Mouse (Mus musculus): ENCODE measurements around the gene Ccni. TPM values are rescaled to one million over a fixed set of nuclear protein-coding genes. Genes with fewer than 3 reads are reported as not detected.

The Ccni gene
- polyA plus RNA-seq, 1 experiment from 2014 or later, result 140 TPM

DNA sequence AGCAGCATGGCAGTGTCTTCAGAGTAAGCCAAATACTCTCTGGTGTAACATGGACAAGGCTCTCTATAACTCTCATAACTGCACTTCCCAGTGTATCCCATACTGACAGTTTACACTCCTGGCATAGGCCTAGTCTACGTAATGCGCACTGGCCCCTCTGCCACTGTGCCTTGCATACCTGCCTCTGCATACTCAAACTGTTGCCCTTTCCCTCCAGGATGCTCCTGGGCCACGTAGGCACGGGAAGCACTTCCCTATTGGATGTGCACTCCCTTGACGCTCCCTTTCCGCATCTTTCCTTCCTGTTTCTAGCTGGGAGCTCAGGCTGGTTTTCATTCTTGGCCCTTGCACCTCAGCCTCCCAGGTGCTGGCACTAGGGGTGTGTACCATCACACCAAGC is 21.7 kb downstream of the Ccni start:
- WGBS, result 93% methylated on average over 6 of the region's 6 CpGs
- Histone ChIP-seq H3K36me3 (peaks cover 55% of the 10 kb centered on the region), H3K9ac (no peak overlapping the region), H3K27me3 (no peaks in the 10 kb centered on the region), H3K4me1 (replicated peaks) (no peaks in the 10 kb centered on the region), H3K4me3 (no peak overlapping the region), H3K27ac (no peak overlapping the region), H3K9me3 (no peaks in the 10 kb centered on the region), H3K4me2 (no peak overlapping the region)
- no peak for ATAC-seq (ENCODE audit: low FRiP score)

DNA sequence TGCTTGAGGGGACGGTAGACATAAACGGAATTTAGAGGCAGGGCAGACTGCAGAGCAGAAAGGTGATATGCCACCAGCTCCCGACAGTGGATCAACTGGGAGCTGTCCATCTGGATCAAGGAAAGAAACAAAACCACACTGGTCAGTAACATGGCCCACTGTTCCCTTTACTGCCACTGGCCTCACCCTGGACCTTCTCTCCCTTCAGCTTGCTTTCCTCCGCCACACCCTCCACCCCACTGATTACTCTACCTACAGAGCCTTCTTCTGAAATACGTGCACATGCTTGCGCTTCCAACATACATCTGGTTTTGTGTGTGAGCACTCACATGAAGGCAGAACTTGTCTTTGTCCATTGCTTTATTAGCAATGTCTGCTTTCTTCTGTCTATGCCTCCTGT is 23.0 kb downstream of the Ccni start:
- H3K27me3 ChIP-seq, result no peaks in the 10 kb centered on the region
- no peak overlapping the region for H3K27ac ChIP-seq
- WGBS, result 87% methylated on average over 6 of the region's 6 CpGs
- H3K4me2 ChIP-seq, result no peak overlapping the region
- H3K4me3 ChIP-seq, result no peak overlapping the region
- H3K9me3 ChIP-seq, result no peaks in the 10 kb centered on the region
- H3K9ac ChIP-seq, result no peak overlapping the region
- peaks cover 55% of the 10 kb centered on the region for H3K36me3 ChIP-seq
- H3K4me1 ChIP-seq (replicated peaks), result no peaks in the 10 kb centered on the region
- ATAC-seq (ENCODE audit: low FRiP score), result no peak

DNA sequence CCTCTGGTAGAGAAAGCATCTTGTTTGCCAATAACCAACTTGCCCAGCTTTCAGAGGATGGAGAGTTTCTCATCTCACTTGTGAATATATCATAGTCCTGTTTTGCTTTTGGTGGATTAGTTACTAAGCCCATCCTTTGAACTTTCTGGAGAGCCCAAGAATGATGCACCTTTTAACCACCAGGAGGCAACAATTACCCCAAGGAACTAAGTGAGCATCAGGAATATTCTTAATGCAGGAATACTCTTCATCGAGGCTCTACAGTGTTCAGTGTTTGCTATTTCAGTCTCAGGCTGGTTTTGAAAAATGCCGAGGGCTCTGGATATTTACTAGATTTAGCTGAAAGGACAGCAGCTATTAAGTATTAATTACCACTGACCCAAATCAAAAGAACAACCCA is 26.0 kb downstream of the Ccni start:
- Histone ChIP-seq H3K27ac (no peak overlapping the region), H3K9me3 (no peaks in the 10 kb centered on the region), H3K4me3 (no peak overlapping the region), H3K4me1 (replicated peaks) (no peaks in the 10 kb centered on the region), H3K9ac (no peak overlapping the region), H3K36me3 (peaks cover 55% of the 10 kb centered on the region), H3K4me2 (no peak overlapping the region), H3K27me3 (no peaks in the 10 kb centered on the region)
- WGBS, result 77% methylated on average over 2 of the region's 2 CpGs
- no peak for ATAC-seq (ENCODE audit: low FRiP score)

DNA sequence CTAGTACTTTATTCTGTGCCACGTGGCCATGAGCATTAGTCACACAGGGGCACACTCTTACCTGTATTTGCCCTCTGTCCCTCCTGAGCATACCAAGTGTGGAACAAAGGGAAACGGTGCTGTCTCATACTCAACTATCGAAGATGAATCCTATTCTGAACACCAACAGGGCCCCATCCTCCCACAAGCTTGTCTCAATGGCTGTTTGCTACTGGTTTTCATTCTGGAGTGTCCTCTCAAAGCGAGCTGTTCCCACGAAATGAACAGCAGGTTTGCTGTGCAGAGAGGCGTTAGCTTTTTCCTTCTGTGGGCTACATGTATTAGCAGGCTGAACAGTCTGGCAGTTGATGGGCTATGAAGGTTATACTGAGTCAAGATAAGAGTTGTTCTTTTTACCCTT is 27.7 kb downstream of the Ccni start:
- no peak overlapping the region for H3K4me2 ChIP-seq
- H3K9me3 ChIP-seq, result no peaks in the 10 kb centered on the region
- peaks cover 57% of the 10 kb centered on the region for H3K36me3 ChIP-seq
- H3K4me1 ChIP-seq (replicated peaks), result no peaks in the 10 kb centered on the region
- H3K27me3 ChIP-seq, result no peaks in the 10 kb centered on the region
- no peak overlapping the region for H3K27ac ChIP-seq
- no peak overlapping the region for H3K9ac ChIP-seq
- ATAC-seq (ENCODE audit: low FRiP score), result no peak
- 88% methylated on average over 6 of the region's 6 CpGs for WGBS
- no peak overlapping the region for H3K4me3 ChIP-seq

DNA sequence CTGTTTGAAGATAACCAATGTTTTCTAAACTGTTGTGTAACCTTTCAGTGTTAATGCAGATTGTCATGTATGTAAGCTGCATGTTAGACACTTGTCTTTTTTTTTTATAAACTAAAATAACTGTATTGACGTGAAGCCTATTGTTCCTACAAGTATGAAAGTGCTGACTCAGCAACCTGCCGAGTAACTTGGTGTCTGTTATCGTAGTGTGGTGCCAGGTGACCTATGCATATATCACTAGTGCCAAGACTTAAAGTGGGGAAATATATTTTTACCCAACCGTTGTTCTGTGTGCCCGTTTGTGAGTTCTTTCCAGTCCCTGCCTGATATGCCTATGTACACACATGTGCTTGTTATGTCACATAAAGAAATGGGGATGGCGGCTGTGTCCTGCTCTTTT is 31.6 kb downstream of the Ccni start:
- no peak overlapping the region for H3K9ac ChIP-seq
- H3K9me3 ChIP-seq, result no peaks in the 10 kb centered on the region
- no peak for ATAC-seq (ENCODE audit: low FRiP score)
- WGBS, result 89% methylated on average over 6 of the region's 6 CpGs
- H3K27me3 ChIP-seq, result no peaks in the 10 kb centered on the region
- H3K27ac ChIP-seq, result no peak overlapping the region
- peaks cover 73% of the 10 kb centered on the region for H3K36me3 ChIP-seq
- H3K4me1 ChIP-seq (replicated peaks), result no peaks in the 10 kb centered on the region
- no peak overlapping the region for H3K4me3 ChIP-seq
- H3K4me2 ChIP-seq, result no peak overlapping the region

DNA sequence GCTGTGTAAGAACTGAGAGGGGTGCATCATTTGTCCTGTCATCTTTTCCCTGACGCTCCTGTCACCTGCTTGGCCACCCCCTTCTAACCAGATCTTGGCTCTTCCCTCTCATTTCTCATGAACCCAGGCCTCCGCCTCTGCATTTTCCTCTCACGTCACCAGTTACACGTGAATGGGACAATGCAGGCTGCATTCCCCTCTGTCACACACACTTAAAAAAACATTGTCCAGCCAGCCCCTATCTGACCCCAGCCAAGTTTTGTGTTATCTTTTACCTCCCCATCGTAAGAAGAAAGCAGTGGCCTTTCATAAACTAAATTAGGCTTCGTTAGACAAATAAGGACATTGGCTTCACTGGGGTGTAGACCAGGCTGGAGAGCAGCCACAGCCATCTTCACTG is 33.8 kb downstream of the Ccni start:
- Histone ChIP-seq H3K9ac (no peak overlapping the region), H3K36me3 (peaks cover 75% of the 10 kb centered on the region), H3K4me3 (no peak overlapping the region), H3K27ac (no peak overlapping the region), H3K27me3 (no peaks in the 10 kb centered on the region), H3K4me1 (replicated peaks) (no peaks in the 10 kb centered on the region), H3K4me2 (no peak overlapping the region), H3K9me3 (no peaks in the 10 kb centered on the region)
- WGBS, result 86% methylated on average over 6 of the region's 6 CpGs
- ATAC-seq (ENCODE audit: low FRiP score), result no peak

DNA sequence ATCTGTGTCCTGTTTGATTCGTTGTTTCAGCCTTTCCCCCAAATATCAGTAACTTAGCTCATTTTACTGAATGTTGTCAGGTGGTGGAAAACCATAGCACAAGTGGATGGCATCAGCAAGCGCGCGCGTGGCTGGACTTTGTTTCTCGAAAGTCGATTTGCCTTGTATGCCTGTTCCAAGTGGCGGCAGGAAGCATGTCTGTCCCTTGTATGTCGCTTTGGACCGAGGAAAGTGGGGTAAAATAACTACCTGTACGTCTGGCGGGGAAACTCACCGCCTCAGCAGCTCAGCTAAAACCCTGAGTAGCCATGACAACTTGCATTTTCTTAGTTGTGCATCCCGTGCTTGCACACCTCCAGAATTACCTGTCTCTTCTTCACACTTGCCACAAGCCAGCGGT is 34.9 kb downstream of the Ccni start:
- H3K27ac ChIP-seq, result no peak overlapping the region
- no peaks in the 10 kb centered on the region for H3K9me3 ChIP-seq
- no peak overlapping the region for H3K4me2 ChIP-seq
- H3K27me3 ChIP-seq, result no peaks in the 10 kb centered on the region
- H3K4me3 ChIP-seq, result no peak overlapping the region
- no peak for ATAC-seq (ENCODE audit: low FRiP score)
- WGBS, result 96% methylated on average over 15 of the region's 15 CpGs
- no peaks in the 10 kb centered on the region for H3K4me1 ChIP-seq (replicated peaks)
- H3K9ac ChIP-seq, result no peak overlapping the region
- peaks cover 77% of the 10 kb centered on the region for H3K36me3 ChIP-seq

DNA sequence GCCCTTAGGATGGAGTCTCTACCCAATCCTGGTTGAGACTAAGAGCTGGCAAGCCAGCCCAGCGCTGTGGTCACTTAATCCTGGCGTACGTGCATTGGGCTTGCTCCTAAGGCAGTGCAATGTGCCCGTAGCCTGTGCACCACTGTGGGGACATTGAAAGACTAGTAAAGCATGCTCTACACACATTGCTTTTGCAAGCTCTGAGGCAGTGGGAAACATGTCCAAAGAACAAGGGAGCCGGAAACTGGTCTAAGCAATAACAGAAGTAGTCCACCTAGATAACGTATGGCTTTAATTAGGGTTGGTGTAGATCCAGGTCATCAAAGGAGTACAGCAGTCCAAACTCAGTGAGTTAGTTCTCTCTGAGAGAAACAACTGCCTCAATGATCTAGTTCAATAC is 37.6 kb downstream of the Ccni start:
- Histone ChIP-seq H3K36me3 (peaks cover 78% of the 10 kb centered on the region), H3K9me3 (no peaks in the 10 kb centered on the region), H3K4me2 (no peak overlapping the region), H3K4me1 (replicated peaks) (no peaks in the 10 kb centered on the region), H3K27ac (no peak overlapping the region), H3K4me3 (no peak overlapping the region), H3K27me3 (no peaks in the 10 kb centered on the region), H3K9ac (no peak overlapping the region)
- no peak for ATAC-seq (ENCODE audit: low FRiP score)
- 89% methylated on average over 6 of the region's 6 CpGs for WGBS

DNA sequence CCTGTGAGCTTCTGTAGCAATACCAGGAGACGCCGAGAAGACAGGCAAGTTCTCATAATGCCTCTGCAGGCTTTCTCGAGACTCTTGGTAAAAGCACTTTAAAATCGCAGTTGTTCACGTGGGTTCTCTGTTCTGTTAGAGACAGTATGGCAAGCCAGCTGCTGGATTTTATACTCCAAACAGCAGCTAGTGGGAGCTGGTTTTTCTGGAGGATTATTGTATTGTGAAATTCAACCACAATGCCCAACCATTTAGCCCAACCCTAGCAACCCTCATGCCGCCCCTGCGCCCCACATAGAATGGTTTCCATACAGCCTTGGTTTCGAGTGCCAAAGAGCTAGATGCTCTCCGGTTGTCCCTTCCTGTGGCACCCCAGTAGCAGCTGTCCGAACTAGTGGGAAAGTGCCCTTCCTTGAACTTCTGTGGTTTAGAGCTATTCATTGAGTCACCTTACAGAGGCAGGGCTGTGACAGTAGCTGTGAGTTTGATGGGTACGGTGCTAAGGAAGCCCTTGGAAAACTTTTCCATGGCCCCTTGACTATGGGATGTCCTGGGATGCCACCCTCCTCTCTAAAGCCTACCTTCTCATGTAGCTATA is 38.3 kb downstream of the Ccni start:
- ATAC-seq (ENCODE audit: low FRiP score), result no peak
- no peaks in the 10 kb centered on the region for H3K9me3 ChIP-seq
- H3K4me2 ChIP-seq, result no peak overlapping the region
- H3K27me3 ChIP-seq, result no peaks in the 10 kb centered on the region
- WGBS, result 94% methylated on average over 11 of the region's 11 CpGs
- peaks cover 74% of the 10 kb centered on the region for H3K36me3 ChIP-seq
- no peak overlapping the region for H3K4me3 ChIP-seq
- H3K27ac ChIP-seq, result no peak overlapping the region
- H3K4me1 ChIP-seq (replicated peaks), result no peaks in the 10 kb centered on the region
- no peak overlapping the region for H3K9ac ChIP-seq

DNA sequence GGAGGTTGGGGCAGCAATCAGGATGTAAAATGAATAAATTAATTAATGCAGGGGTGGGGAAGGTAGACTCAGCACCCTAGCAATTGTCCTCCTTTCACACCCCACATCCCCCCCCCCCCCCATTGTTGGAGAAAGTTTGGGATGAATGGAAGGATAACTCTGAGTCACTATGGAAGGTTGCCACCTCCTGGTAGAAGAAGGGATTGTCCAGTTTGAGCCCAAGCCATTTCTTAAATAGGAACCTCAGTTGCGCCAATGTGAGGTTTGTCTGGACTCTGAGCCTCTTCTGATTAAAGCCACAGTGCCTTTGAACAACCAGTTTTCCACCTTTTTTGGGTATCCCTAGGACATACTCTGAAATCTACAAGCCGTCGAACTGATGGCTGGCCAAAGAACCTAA is 42.8 kb downstream of the Ccni start:
- Histone ChIP-seq H3K4me1 (replicated peaks) (no peaks in the 10 kb centered on the region), H3K9me3 (no peaks in the 10 kb centered on the region), H3K4me2 (no peak overlapping the region), H3K27ac (no peak overlapping the region), H3K27me3 (no peaks in the 10 kb centered on the region), H3K36me3 (peaks cover 80% of the 10 kb centered on the region), H3K9ac (no peak overlapping the region), H3K4me3 (no peak overlapping the region)
- WGBS, result 83% methylated on average over 3 of the region's 3 CpGs
- no peak; the same call in 1 of the 2 replicates for ATAC-seq (ENCODE audit: low FRiP score)

DNA sequence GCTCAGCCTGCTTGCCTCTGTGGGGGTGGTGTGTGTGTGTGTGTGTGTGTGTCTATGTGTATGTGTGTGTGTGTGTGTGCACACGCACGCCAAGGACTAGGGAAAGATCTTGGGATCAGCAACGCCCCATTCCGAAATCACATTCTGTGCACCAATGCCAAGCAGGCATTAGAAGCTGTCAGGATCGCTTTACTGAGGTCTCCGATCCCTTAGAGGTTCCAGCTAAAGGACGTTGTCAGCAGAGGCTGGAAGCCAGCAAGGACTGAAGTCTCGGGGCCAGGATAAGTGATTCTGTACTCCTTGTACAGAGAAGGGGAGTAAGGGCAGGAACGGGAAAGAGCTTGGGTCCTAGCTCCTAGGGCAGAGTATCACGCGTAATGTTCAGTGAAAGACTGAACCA is 51.9 kb downstream of the Ccni start:
- no peak overlapping the region for H3K4me2 ChIP-seq
- no peaks in the 10 kb centered on the region for H3K9me3 ChIP-seq
- peaks cover 24% of the 10 kb centered on the region for H3K4me1 ChIP-seq (replicated peaks)
- 90% methylated on average over 11 of the region's 11 CpGs for WGBS
- ATAC-seq (ENCODE audit: low FRiP score), result no peak
- no peak overlapping the region for H3K27ac ChIP-seq
- peaks cover 55% of the 10 kb centered on the region for H3K36me3 ChIP-seq
- no peak overlapping the region for H3K4me3 ChIP-seq
- no peak overlapping the region for H3K9ac ChIP-seq
- H3K27me3 ChIP-seq, result no peaks in the 10 kb centered on the region

DNA sequence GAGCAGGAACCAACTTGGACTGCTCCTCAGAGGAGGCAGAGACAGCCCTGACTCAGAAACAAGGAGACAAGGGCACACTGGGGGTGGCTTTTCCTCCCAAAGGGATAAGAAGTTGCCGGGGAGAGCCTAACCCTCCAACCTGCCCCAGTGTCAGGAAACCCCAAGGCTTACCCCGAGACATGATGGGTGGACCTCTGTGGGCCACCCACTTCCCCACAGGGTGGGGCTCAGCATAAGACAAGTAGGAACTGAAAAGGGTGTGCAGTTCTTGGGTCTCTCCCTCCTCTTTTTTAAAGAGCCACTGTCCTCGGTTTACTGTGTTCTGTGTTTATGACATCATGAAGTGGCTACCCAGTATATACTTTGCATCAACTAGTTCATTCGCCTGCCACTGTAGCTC is 53.8 kb downstream of the Ccni start:
- Histone ChIP-seq H3K9ac (no peak overlapping the region), H3K36me3 (peaks cover 45% of the 10 kb centered on the region), H3K4me3 (no peak overlapping the region), H3K4me1 (replicated peaks) (peaks cover 24% of the 10 kb centered on the region), H3K27me3 (no peaks in the 10 kb centered on the region), H3K9me3 (no peaks in the 10 kb centered on the region), H3K27ac (no peak overlapping the region), H3K4me2 (no peak overlapping the region)
- no peak for ATAC-seq (ENCODE audit: low FRiP score)
- WGBS, result 82% methylated on average over 4 of the region's 4 CpGs

DNA sequence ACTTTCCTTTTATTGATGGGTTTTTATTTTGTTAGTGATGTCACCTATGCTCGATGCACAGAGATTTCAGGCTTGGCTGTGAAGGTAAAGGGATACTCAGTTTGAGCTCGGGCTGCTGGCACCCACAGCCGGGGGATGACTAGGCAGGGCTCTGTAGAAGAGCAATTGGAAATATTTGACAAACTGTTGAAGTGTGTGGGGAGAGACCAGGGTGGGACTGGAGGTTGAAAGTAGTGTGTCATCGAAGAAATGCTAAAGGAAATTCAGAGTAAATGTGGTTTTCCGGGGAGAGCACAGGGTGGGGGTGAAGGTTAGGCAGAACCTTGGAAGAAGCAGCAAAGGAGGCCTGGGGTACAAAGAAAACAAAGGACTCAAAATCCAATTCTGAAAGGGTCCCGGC is 54.3 kb downstream of the Ccni start:
- Histone ChIP-seq H3K4me2 (no peak overlapping the region), H3K27me3 (no peaks in the 10 kb centered on the region), H3K27ac (no peak overlapping the region), H3K36me3 (peaks cover 40% of the 10 kb centered on the region), H3K9me3 (no peaks in the 10 kb centered on the region), H3K9ac (no peak overlapping the region), H3K4me1 (replicated peaks) (peaks cover 24% of the 10 kb centered on the region), H3K4me3 (no peak overlapping the region)
- no peak for ATAC-seq (ENCODE audit: low FRiP score)
- WGBS, result 86% methylated on average over 6 of the region's 6 CpGs

Measured in hindbrain, embryonic 13.5 days (tissue).